Mouse (Mus musculus) C2C12 (cell line): Measurements from ENCODE around the gene Grm2.

ENCODE experiments used
- CEBPB ChIP-seq: IDR thresholded peaks from one replicate; pipeline ENCODE4 v1.6.1; 2011; ENCODE audit warnings: low read depth, mild to moderate bottlenecking, control low read depth, moderate library complexity
- CTCF ChIP-seq: IDR thresholded peaks from one replicate; pipeline ENCODE4 v1.5.1; 2011; ENCODE audit not compliant: control insufficient read depth, insufficient read depth, insufficient read length
- FOSL1 ChIP-seq: IDR thresholded peaks from one replicate; pipeline ENCODE4 v1.8.0; 2011; ENCODE audit warnings: mild to moderate bottlenecking, low read length; ENCODE audit not compliant: poor library complexity, insufficient read depth, severe bottlenecking
- MAX ChIP-seq: IDR thresholded peaks from one replicate; pipeline ENCODE4 v1.6.1; 2011; ENCODE audit warnings: mild to moderate bottlenecking, control low read depth
- MYOG ChIP-seq: IDR thresholded peaks from one replicate; pipeline ENCODE4 v1.6.1; 2011; ENCODE audit not compliant: control insufficient read depth, insufficient read length; ENCODE audit errors: extremely low read depth
- USF1 ChIP-seq: IDR thresholded peaks from one replicate; pipeline ENCODE4 v1.6.1; 2011; ENCODE audit warnings: low read depth, mild to moderate bottlenecking, control low read depth, moderate library complexity

DNA sequence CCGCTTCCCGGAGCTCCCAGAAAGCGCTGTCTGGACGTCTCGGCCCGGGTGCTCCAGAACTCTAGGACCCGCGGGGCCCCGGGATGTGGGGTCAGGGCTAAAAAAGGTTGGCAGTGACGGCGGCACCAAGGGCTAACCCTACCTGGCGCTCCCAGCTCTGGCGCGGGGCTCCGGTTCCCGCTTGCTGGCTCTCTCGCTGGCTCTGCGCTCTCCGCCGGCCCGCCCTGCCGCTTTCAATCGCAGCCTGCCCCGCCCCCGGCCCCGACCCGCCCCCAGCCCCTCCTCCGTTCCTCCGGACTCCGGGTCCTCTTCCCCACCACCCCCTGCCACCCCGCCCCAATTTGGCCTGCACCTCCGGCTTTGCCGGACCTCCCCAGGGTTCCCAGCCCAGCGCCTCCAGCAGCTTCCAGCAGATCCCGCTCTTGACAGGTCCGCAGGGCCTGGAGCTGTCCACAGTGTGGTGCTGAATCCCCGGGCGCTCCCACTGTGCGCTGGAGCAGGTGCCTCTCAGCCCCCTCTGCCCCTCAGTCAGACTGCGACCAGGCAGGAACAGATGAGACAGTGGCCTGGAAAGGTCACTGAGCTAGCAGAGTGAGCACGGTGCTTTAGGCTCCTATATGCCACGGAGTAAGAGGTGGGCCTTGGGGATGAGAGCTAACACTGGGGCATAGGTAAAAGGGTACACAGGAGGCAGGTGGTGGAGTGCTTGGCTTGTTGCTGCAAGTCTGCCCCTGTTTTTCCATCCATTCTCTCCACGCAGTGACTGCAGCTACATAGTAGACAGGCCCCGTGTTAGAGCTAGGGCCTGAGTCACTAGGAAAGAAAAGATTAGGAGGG is at the start of gene Grm2:
- no peak for TF ChIP-seq CTCF
- TF ChIP-seq USF1: no peak
- TF ChIP-seq FOSL1: no peak
- no peak for TF ChIP-seq MYOG
- no peak for TF ChIP-seq MAX
- no peak for TF ChIP-seq CEBPB
